Mouse (Mus musculus): ENCODE results near the gene Daglb.

Daglb gene

GRCm38 (mm10) chr5:143464100-143464756 is at the start of gene Daglb:
Gene Daglb (plus strand): TSS chr5:143464584.
- peak; percentile 93 for DNase-seq

GRCm38 (mm10) chr5:143421484-143421883 is 42.9 kb upstream of the Daglb start:
- no peak for DNase-seq

GRCm38 (mm10) chr5:143422990-143423389 is 41.4 kb upstream of the Daglb start:
- no peak for DNase-seq

GRCm38 (mm10) chr5:143423899-143424519 is 40.4 kb upstream of the Daglb start:
- peak; percentile 34 for DNase-seq

GRCm38 (mm10) chr5:143434421-143434820 is 30.0 kb upstream of the Daglb start:
- peak; percentile 59 for DNase-seq

GRCm38 (mm10) chr5:143441298-143441697 is 23.1 kb upstream of the Daglb start:
- DNase-seq = no peak

- no peak for DNase-seq
These were observed 22.6 kb upstream of the Daglb start for GRCm38 (mm10) chr5:143441753-143442152.

GRCm38 (mm10) chr5:143463671-143464070 is 713 bp upstream of the Daglb start:
- DNase-seq = no peak

GRCm38 (mm10) chr5:143464757-143465118 is 354 bp downstream of the Daglb start:
- DNase-seq = no peak

- DNase-seq = no peak
These were observed 1.0 kb downstream of the Daglb start for GRCm38 (mm10) chr5:143465156-143466085.

- no peak for DNase-seq
These were observed 2.7 kb downstream of the Daglb start for GRCm38 (mm10) chr5:143466891-143467669.

GRCm38 (mm10) chr5:143467931-143468330 is 3.5 kb downstream of the Daglb start:
- DNase-seq = no peak

- no peak for DNase-seq
These were observed 5.2 kb downstream of the Daglb start for GRCm38 (mm10) chr5:143469628-143470027.

- DNase-seq = peak; percentile 38
These were observed 6.2 kb downstream of the Daglb start for GRCm38 (mm10) chr5:143470421-143471164.

GRCm38 (mm10) chr5:143471165-143471546 is 6.8 kb downstream of the Daglb start:
- DNase-seq = no peak

GRCm38 (mm10) chr5:143471953-143472618 is 7.7 kb downstream of the Daglb start:
- peak; percentile 50 for DNase-seq

GRCm38 (mm10) chr5:143475153-143475844 is 10.9 kb downstream of the Daglb start:
- no peak for DNase-seq

- no peak for DNase-seq
These were observed 11.6 kb downstream of the Daglb start for GRCm38 (mm10) chr5:143476013-143476412.

GRCm38 (mm10) chr5:143477901-143478300 is 13.5 kb downstream of the Daglb start:
- no peak for DNase-seq

- no peak for DNase-seq
These were observed 20.6 kb downstream of the Daglb start for GRCm38 (mm10) chr5:143484955-143485354.

GRCm38 (mm10) chr5:143487193-143487592 is 22.8 kb downstream of the Daglb start:
- no peak for DNase-seq
